Mouse (Mus musculus): ENCODE measurements around the gene Ccng1. TPM values are rescaled to one million over a fixed set of nuclear protein-coding genes. Genes with fewer than 3 reads are reported as not detected.
"Not testable (repeated sequence)": the region's sequence is repeated elsewhere in the genome, so short reads cannot be mapped to it uniquely, and the experiment has no call there.

Gene Ccng1
- polyA plus RNA-seq, 1 experiment from 2014 or later, result 44.1 TPM

DNA sequence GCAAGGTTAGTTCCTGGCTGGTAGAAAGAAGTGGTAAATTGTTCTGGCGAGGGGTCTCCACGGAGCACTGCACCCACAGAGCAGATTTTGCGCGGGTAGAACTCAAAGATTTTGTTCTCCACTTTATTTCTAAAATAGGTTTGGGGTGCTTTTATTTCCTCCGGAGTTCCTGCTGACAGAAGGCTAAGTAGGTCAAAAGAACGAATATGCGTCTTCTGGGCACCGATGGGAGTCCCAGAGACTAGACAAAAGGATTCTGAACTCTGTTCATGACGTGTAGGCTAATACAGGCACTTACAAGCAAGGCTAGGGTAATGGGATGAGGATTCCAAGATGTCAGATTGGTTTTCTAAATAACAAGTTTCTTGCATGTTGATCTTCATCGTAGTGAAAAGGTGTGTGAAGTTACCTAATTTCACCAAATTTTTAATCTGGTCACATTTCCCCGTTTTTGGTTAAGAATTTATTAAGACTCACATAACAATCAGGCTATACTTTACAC lies 20.8 kb downstream of the Ccng1 start:
- Histone ChIP-seq H3K4me2 (replicated peaks; ENCODE audit: low read depth) (peak overlapping the region; percentile 92), H3K36me3 (ENCODE audit: control insufficient read depth, insufficient read depth) (peaks cover 14% of the 10 kb centered on the region), H3K9me3 (ENCODE audit: control insufficient read depth) (no peaks in the 10 kb centered on the region), H3K27me3 (replicated peaks; ENCODE audit: control insufficient read depth, insufficient read depth, low read length) (no peaks in the 10 kb centered on the region), H3K4me3 (ENCODE audit: low read depth, low read length) (peak overlapping the region; percentile 77), H3K27ac (ENCODE audit: low read depth, low read length) (peak overlapping the region; percentile 74; the same call in 1 of the 2 replicates), H3K4me1 (replicated peaks; ENCODE audit: control insufficient read depth, insufficient read depth, low read length) (no peaks in the 10 kb centered on the region), H3K9ac (ENCODE audit: low read depth, low read length) (peak overlapping the region; percentile 85)
- no peak for TF ChIP-seq CTCF (IDR thresholded peaks at IDR 0.05; ENCODE audit: low read depth)
- WGBS, result 3% methylated on average over 11 of the region's 11 CpGs
- no peak for ATAC-seq

DNA sequence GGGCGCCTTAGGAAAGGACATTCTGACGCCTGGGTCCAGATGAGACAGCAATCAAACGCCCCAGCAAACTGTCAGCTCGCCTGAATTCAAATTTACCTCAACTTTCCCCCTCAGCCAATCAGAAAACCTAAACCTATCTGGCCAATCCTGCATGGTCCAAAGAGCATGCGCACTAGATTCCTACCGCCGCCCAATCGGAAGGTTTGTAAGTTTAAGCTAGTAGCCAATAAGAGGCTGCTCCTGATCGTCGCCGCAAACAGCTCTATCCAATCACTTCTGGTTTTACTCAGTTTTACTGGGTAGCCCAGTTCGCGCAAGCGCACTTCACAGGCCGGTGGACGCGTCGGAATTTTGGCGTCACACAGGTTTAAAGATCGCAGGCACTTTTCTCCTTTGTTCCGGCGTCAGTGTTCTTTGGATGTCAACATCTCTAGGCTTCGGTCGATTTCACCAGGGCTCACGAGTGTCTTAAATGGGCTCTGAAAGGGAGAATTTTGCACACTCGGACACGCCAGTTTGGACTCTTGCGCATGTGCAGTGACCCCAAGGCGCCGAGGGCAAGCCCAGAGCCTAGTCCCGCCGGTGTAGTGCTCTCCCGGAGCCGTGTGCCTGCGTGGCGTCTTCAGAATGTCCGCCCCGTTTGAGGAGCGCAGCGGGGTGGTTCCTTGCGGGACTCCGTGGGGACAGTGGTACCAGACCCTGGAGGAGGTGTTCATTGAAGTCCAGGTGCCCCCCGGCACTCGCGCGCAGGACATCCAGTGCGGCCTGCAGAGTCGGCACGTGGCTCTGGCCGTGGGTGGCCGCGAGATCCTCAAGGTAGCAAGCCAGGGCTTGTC lies 21.6 kb downstream of the Ccng1 start, which contains the start of the genes Hmmr and Nudcd2:
Gene Hmmr, minus strand, starts transcription at position 84 of the 836 bp plus-strand sequence.
Gene Nudcd2, plus strand, starts transcription at position 329 of the 836 bp plus-strand sequence.
- Histone ChIP-seq H3K4me2 (replicated peaks; ENCODE audit: low read depth) (peak within 1 kb of the TSS; percentile 92), H3K9me3 (ENCODE audit: control insufficient read depth) (no peaks in the 10 kb centered on the region), H3K27me3 (replicated peaks; ENCODE audit: control insufficient read depth, insufficient read depth, low read length) (no peaks in the 10 kb centered on the region), H3K9ac (ENCODE audit: low read depth, low read length) (peak within 1 kb of the TSS; percentile 85), H3K4me3 (ENCODE audit: low read depth, low read length) (peak within 1 kb of the TSS; percentile 77), H3K4me1 (replicated peaks; ENCODE audit: control insufficient read depth, insufficient read depth, low read length) (no peaks in the 10 kb centered on the region), H3K36me3 (ENCODE audit: control insufficient read depth, insufficient read depth) (peaks cover 14% of the 10 kb centered on the region), H3K27ac (ENCODE audit: low read depth, low read length) (peak within 1 kb of the TSS; percentile 74)
- ATAC-seq, result peak; percentile 100
- under 1% methylated on average over 52 of the region's 52 CpGs for WGBS
- no peak for TF ChIP-seq CTCF (IDR thresholded peaks at IDR 0.05; ENCODE audit: low read depth)

DNA sequence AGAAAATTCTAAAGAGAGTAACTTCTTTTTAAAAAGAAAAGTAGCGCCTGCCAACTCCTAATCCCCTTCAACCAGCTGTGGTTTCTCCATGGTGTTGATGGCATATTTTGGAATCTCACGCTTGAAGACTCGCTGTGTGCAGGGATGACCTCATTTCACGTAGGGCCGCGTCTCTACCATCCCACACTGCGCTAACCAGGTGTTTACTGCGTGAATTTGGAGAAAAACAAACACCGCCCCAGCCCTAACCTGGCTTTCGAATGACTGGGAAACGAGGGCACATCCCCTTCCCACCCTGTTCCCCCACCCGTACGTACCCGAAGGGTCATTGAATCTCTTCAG lies 22.1 kb downstream of the Ccng1 start:
- ATAC-seq, result peak; percentile 14; the same call in 1 of the 2 replicates
- Histone ChIP-seq H3K4me3 (ENCODE audit: low read depth, low read length) (peak overlapping the region; percentile 77), H3K36me3 (ENCODE audit: control insufficient read depth, insufficient read depth) (peaks cover 15% of the 10 kb centered on the region), H3K9ac (ENCODE audit: low read depth, low read length) (peak overlapping the region; percentile 50; the same call in 1 of the 2 replicates), H3K27me3 (replicated peaks; ENCODE audit: control insufficient read depth, insufficient read depth, low read length) (no peaks in the 10 kb centered on the region), H3K27ac (ENCODE audit: low read depth, low read length) (no peak overlapping the region), H3K9me3 (ENCODE audit: control insufficient read depth) (no peaks in the 10 kb centered on the region), H3K4me2 (replicated peaks; ENCODE audit: low read depth) (peak overlapping the region; percentile 90), H3K4me1 (replicated peaks; ENCODE audit: control insufficient read depth, insufficient read depth, low read length) (no peaks in the 10 kb centered on the region)
- WGBS, result under 1% methylated on average over 14 of the region's 14 CpGs
- no peak for TF ChIP-seq CTCF (IDR thresholded peaks at IDR 0.05; ENCODE audit: low read depth)

DNA sequence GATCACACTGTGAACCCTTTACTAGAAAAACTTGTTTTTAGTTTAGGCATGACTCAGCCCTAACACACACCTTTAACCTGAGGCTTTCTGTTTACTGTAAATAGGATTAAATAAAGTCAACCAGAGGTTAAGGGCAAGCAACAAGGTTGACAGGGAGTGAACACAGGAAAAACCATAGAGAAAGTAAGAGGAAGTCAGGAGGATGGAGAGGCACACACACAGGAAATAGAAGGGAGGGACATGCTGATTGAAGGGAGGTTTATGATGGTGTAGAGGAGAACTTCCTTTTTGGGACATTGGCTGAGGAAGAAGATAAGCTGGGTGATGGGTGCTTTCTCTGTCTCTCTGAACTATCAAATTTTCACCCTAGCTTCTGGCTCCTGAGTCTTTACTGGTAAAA lies 36.8 kb downstream of the Ccng1 start:
- Histone ChIP-seq H3K4me3 (ENCODE audit: low read depth, low read length) (no peak overlapping the region), H3K27ac (ENCODE audit: low read depth, low read length) (no peak overlapping the region), H3K9ac (ENCODE audit: low read depth, low read length) (no peak overlapping the region), H3K4me2 (replicated peaks; ENCODE audit: low read depth) (no peak overlapping the region), H3K9me3 (ENCODE audit: control insufficient read depth) (no peaks in the 10 kb centered on the region), H3K36me3 (ENCODE audit: control insufficient read depth, insufficient read depth) (peaks cover 64% of the 10 kb centered on the region), H3K4me1 (replicated peaks; ENCODE audit: control insufficient read depth, insufficient read depth, low read length) (no peaks in the 10 kb centered on the region), H3K27me3 (replicated peaks; ENCODE audit: control insufficient read depth, insufficient read depth, low read length) (no peaks in the 10 kb centered on the region)
- no peak for ATAC-seq
- no peak for TF ChIP-seq CTCF (IDR thresholded peaks at IDR 0.05; ENCODE audit: low read depth)

DNA sequence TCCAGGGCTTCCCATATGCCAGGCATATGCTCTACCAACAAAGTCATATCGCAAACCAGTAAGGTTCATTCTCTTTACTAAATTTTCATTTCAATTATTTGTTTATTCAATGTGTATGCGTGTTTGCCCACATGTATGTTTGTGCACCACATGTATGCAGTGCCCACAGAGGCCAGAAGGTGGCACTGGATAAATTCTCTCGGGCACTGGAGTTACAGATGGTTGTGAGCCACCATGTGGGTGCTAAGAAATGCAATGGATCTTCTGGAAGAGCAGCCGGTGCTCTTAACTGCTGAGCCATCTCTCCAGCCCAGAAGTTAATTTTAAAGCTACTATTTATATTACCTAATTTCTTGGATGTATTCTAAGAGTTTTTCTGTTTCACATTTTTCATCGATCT lies 39.6 kb downstream of the Ccng1 start:
- ATAC-seq, result no peak
- Histone ChIP-seq H3K4me2 (replicated peaks; ENCODE audit: low read depth) (no peak overlapping the region), H3K9me3 (ENCODE audit: control insufficient read depth) (no peaks in the 10 kb centered on the region), H3K27me3 (replicated peaks; ENCODE audit: control insufficient read depth, insufficient read depth, low read length) (no peaks in the 10 kb centered on the region), H3K9ac (ENCODE audit: low read depth, low read length) (no peak overlapping the region), H3K36me3 (ENCODE audit: control insufficient read depth, insufficient read depth) (peaks cover 53% of the 10 kb centered on the region), H3K27ac (ENCODE audit: low read depth, low read length) (no peak overlapping the region), H3K4me3 (ENCODE audit: low read depth, low read length) (no peak overlapping the region), H3K4me1 (replicated peaks; ENCODE audit: control insufficient read depth, insufficient read depth, low read length) (no peaks in the 10 kb centered on the region)
- WGBS, result 94% methylated on average over 5 of the region's 5 CpGs
- peak; percentile 37; the same call in 1 of the 2 replicates for TF ChIP-seq CTCF (IDR thresholded peaks at IDR 0.05; ENCODE audit: low read depth)

DNA sequence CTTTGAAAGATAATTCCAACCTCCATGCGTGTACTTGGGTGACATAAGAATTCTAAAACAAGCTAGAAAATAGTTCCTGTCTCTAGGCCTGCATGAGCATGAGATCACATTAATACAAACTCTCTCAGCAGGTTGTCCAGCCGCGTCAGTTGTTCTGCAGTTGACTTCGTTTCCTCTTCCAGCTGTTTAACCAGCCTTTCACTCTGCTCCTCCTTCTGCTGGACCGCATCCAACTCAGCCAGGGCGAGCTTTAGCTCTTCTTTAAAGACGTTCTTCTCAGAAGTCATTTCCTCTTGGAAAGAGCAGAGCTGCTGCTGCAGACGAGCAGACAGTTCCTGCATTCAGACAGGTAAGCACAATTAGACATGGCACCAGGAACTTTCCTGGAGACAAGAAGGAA lies 41.3 kb downstream of the Ccng1 start:
- TF ChIP-seq CTCF (IDR thresholded peaks at IDR 0.05; ENCODE audit: low read depth), result no peak
- Histone ChIP-seq H3K9me3 (ENCODE audit: control insufficient read depth) (no peaks in the 10 kb centered on the region), H3K27ac (ENCODE audit: low read depth, low read length) (no peak overlapping the region), H3K4me3 (ENCODE audit: low read depth, low read length) (no peak overlapping the region), H3K36me3 (ENCODE audit: control insufficient read depth, insufficient read depth) (peaks cover 53% of the 10 kb centered on the region), H3K4me2 (replicated peaks; ENCODE audit: low read depth) (no peak overlapping the region), H3K4me1 (replicated peaks; ENCODE audit: control insufficient read depth, insufficient read depth, low read length) (no peaks in the 10 kb centered on the region), H3K27me3 (replicated peaks; ENCODE audit: control insufficient read depth, insufficient read depth, low read length) (no peaks in the 10 kb centered on the region), H3K9ac (ENCODE audit: low read depth, low read length) (no peak overlapping the region)
- WGBS, result 61% methylated on average over 8 of the region's 8 CpGs
- no peak for ATAC-seq

DNA sequence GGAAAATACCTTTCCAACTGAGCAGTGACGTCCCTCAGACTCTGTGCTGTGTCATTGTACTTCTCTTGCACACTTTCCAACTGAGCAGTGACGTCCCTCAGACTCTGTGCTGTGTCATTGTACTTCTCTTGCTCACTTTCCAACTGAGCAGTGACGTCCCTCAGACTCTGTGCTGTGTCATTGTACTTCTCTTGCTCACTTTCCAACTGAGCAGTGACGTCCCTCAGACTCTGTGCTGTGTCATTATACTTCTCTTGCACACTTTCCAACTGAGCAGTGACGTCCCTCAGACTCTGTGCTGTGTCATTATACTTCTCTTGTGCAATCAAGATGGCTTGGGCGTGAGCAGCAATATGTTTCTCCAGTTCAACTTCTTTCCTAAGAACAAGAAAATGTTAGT lies 45.2 kb downstream of the Ccng1 start:
- not testable (repeated sequence) for ATAC-seq; H3K4me3 ChIP-seq (ENCODE audit: low read depth, low read length); H3K9me3 ChIP-seq (ENCODE audit: control insufficient read depth); H3K4me2 ChIP-seq (replicated peaks; ENCODE audit: low read depth); H3K27ac ChIP-seq (ENCODE audit: low read depth, low read length); H3K4me1 ChIP-seq (replicated peaks; ENCODE audit: control insufficient read depth, insufficient read depth, low read length); H3K27me3 ChIP-seq (replicated peaks; ENCODE audit: control insufficient read depth, insufficient read depth, low read length); H3K9ac ChIP-seq (ENCODE audit: low read depth, low read length)
- 86% methylated on average over 6 of the region's 6 CpGs for WGBS
- H3K36me3 ChIP-seq (ENCODE audit: control insufficient read depth, insufficient read depth), result peaks cover 53% of the 10 kb centered on the region

Data from intestine, postnatal 0 days (tissue).